Mouse (Mus musculus) heart, postnatal 0 days (tissue): ENCODE measurements at regions not wholly inside any gene's neighbourhood (a gene's known extent, or its start where the extent isn't known, plus 50 kb on each side); places are given as distances from the start of the nearest gene placed in this dataset.

Source experiments
- ATAC-seq: fragments of 200-750 bp; cut with Nextera tagmentation; 2 replicates; pipeline ENCODE4 v1.8.0; 2017; ENCODE audit warnings: low read depth, moderate number of reproducible peaks, moderate library complexity; ENCODE audit not compliant: insufficient read depth
- DNase-seq: peaks from one replicate; pipeline ENCODE4 v3.0.0-alpha.2; 2016; ENCODE audit warnings: low spot score
- H3K27ac ChIP-seq: fragments of 300-500 bp; sonication (generic); 2 replicates; pipeline ENCODE4 v1.5.1; 2014; ENCODE audit warnings: low read depth, mild to moderate bottlenecking
- H3K27me3 ChIP-seq: fragments of 300-500 bp; sonication (generic); 2 replicates; pipeline ENCODE4 v1.6.1; 2014; ENCODE audit warnings: low read length, mixed read lengths; ENCODE audit not compliant: control insufficient read depth, insufficient read depth
- H3K36me3 ChIP-seq: fragments of 300-500 bp; sonication (generic); replicated peaks from 2 replicates; pipeline ENCODE4 v1.6.1; 2014; ENCODE audit warnings: low read length, mixed read lengths; ENCODE audit not compliant: control insufficient read depth, insufficient read depth
- H3K4me1 ChIP-seq: fragments of 300-500 bp; sonication (generic); 2 replicates; pipeline ENCODE4 v1.6.1; 2014; ENCODE audit warnings: antibody characterized with exemption; ENCODE audit not compliant: control insufficient read depth, insufficient read depth
- H3K4me2 ChIP-seq: fragments of 300-500 bp; sonication (generic); 2 replicates; pipeline ENCODE4 v1.6.1; 2014; ENCODE audit warnings: low read depth, mild to moderate bottlenecking, low read length, moderate library complexity
- H3K4me3 ChIP-seq: fragments of 300-500 bp; sonication (generic); 2 replicates; pipeline ENCODE4 v1.5.1; 2014; ENCODE audit warnings: low read depth, low read length
- H3K9ac ChIP-seq: fragments of 300-500 bp; sonication (generic); replicated peaks from 2 replicates; pipeline ENCODE4 v1.6.1; 2014; ENCODE audit warnings: low read depth, low read length, mixed read lengths
- H3K9me3 ChIP-seq: fragments of 300-500 bp; sonication (generic); replicated peaks from 2 replicates; pipeline ENCODE4 v1.6.1; 2016; ENCODE audit warnings: low read length; ENCODE audit not compliant: control insufficient read depth
- CTCF ChIP-seq: IDR thresholded peaks from 2 replicates; pipeline ENCODE4 v1.5.1; 2016; ENCODE audit warnings: antibody characterized with exemption, control low read depth, low read depth
- EP300 ChIP-seq: IDR thresholded peaks from 2 replicates; pipeline ENCODE4 v1.6.1; 2016; ENCODE audit warnings: antibody characterized with exemption, low read depth
- WGBS: fragments of 180-500 bp; shearing (Covaris S2); extraction: QIAGEN DNeasy Blood & Tissue Kit; methylation state at CpG from one replicate; pipeline ENCODE4 v1.1.7; 2014; 5-methylcytosine and 5-hydroxymethylcytosine counted together

DNA sequence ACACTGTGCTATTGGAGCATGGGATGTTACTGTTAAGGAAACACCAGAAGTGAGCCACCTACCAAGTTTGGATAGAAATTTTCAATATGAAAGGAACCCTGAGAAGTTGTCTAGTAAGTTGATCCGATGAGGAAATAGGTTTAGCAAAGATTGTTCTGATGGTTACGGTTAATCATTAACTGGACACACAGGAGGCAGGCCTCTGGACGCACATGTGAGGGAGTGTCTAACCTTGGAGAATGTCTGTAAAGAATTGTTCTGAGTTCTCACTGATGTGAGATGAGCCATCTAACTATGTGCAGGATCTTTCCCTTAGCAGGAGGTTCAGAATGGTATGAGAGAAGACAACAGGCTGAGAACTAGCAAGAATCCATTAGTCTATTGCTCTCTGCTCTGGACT is 205.8 kb upstream of the Gdnf start:
- Histone ChIP-seq H3K9ac (no peak overlapping the region), H3K4me2 (no peak overlapping the region), H3K36me3 (no peaks in the 10 kb centered on the region), H3K4me3 (no peak overlapping the region), H3K27ac (no peak overlapping the region), H3K4me1 (no peaks in the 10 kb centered on the region), H3K27me3 (no peaks in the 10 kb centered on the region), H3K9me3 (no peaks in the 10 kb centered on the region)
- WGBS = 87% methylated on average over 3 of the region's 3 CpGs
- ATAC-seq = no peak
- TF ChIP-seq CTCF (no peak), EP300 (no peak)
- DNase-seq = no peak

- H3K4me1 ChIP-seq = no peaks in the 10 kb centered on the region
- no peaks in the 10 kb centered on the region for H3K9me3 ChIP-seq
- WGBS = 62% methylated on average over 2 of the region's 2 CpGs
These were observed 192.7 kb upstream of the Gdnf start for GRCm38 (mm10) chr15:7617954-7618353.

DNA sequence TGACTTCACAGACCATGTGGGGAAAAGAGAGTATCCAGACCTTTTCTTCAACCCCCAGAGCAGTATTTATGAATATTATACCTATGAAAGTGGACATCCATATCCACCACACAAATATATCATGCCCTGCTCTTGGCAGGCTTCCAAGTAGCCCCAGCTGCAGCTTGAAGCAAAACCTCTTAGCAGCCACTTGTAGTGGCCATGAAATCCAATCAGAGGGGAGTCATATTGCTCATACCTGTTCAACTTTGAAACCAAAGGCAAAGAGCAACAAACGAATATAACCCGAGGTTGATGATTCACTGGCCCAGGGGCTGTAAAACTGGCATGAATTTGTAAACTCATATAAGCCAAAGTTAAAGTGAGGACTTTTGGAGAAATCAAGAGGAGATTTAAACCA is 187.6 kb upstream of the Gdnf start:
- Histone ChIP-seq H3K36me3 (no peaks in the 10 kb centered on the region), H3K27ac (no peak overlapping the region), H3K4me2 (no peak overlapping the region), H3K4me1 (no peaks in the 10 kb centered on the region), H3K9me3 (no peaks in the 10 kb centered on the region), H3K4me3 (no peak overlapping the region), H3K27me3 (no peaks in the 10 kb centered on the region), H3K9ac (no peak overlapping the region)
- ATAC-seq (no peak), DNase-seq (no peak)
- TF ChIP-seq CTCF (no peak), EP300 (no peak)
- WGBS = 67% methylated on average over 2 of the region's 2 CpGs

More at GRCm38 (mm10) chr15:7617954-7618353, 192.7 kb upstream of the Gdnf start:
- DNase-seq (no peak), ATAC-seq (no peak)
- Histone ChIP-seq H3K27me3 (no peaks in the 10 kb centered on the region), H3K4me3 (no peak overlapping the region), H3K36me3 (no peaks in the 10 kb centered on the region), H3K27ac (no peak overlapping the region), H3K9ac (no peak overlapping the region), H3K4me2 (no peak overlapping the region)
- TF ChIP-seq CTCF (no peak), EP300 (no peak)

- Histone ChIP-seq H3K9me3 (no peaks in the 10 kb centered on the region), H3K27ac (no peak overlapping the region), H3K36me3 (no peaks in the 10 kb centered on the region), H3K4me1 (no peaks in the 10 kb centered on the region), H3K9ac (no peak overlapping the region), H3K4me3 (no peak overlapping the region), H3K4me2 (no peak overlapping the region), H3K27me3 (0 out of 2 replicates have a peak, but pooled peaks cover 4% of the 10 kb centered on the region)
- TF ChIP-seq EP300 (no peak), CTCF (no peak)
- 64% methylated on average over 6 of the region's 6 CpGs for WGBS
- ATAC-seq (no peak), DNase-seq (no peak)
These were observed 185.8 kb upstream of the Gdnf start for GRCm38 (mm10) chr15:7624689-7625472.

DNA sequence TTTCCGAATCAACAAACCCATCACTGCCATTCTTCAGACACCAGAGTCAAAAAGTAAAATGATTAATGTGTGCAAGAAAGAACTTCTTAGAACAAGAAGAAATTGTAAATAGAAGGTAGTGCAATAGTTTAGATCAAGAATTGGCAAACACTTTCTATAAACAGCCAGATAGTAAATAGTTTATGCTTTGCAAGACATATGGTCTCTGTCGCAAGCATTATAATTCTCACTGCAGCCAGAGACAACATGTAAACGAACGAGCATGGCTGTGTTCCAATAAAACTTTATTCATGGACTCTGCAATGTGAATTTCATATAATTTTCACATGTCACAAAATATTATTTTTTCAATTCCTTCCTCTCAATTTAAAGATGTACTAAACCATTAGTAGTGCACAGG is 180.8 kb upstream of the Gdnf start:
- Histone ChIP-seq H3K27ac (no peak overlapping the region), H3K4me3 (no peak overlapping the region), H3K4me2 (no peak overlapping the region), H3K36me3 (no peaks in the 10 kb centered on the region), H3K9me3 (no peaks in the 10 kb centered on the region), H3K4me1 (no peaks in the 10 kb centered on the region), H3K27me3 (0 out of 2 replicates have a peak, but pooled peaks cover 4% of the 10 kb centered on the region), H3K9ac (no peak overlapping the region)
- TF ChIP-seq CTCF = no peak
- TF ChIP-seq EP300 = no peak
- DNase-seq (no peak), ATAC-seq (no peak)
- WGBS = 88% methylated on average over 4 of the region's 4 CpGs

DNA sequence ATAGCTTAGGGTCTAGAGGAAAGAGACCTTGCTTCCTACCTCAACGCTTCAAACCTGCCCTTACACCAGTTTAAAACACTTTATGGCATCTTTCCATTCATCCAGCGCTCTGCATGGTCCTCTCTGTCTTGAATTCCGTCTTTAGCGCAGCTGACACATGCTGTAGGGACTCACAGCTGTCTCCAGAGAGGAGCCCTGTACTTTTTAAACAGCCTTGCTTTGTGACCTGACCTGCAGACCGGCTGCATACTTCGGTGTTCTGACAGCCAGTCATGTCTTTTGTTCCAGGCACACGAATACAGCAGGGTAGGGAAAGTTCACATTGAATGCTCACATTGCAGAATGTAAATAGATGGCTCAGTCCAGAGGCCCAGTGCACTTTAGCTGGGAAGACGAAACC is 175.4 kb upstream of the Gdnf start:
- no peak for ATAC-seq
- no peak overlapping the region for H3K9ac ChIP-seq

More for the DNA sequence above, 175.4 kb upstream of the Gdnf start:
- H3K27ac ChIP-seq = no peak overlapping the region
- no peaks in the 10 kb centered on the region for H3K36me3 ChIP-seq
- H3K4me1 ChIP-seq = no peaks in the 10 kb centered on the region
- 58% methylated on average over 8 of the region's 8 CpGs for WGBS
- H3K4me2 ChIP-seq = no peak overlapping the region
- TF ChIP-seq EP300 (no peak), CTCF (no peak)
- no peaks in the 10 kb centered on the region for H3K9me3 ChIP-seq
- H3K27me3 ChIP-seq = no peaks in the 10 kb centered on the region
- H3K4me3 ChIP-seq = no peak overlapping the region
- DNase-seq = no peak
